Mouse (Mus musculus) brain, adult 2 months (tissue): ENCODE measurements around the gene Rps6kl1.

Experiments
- DNase-seq: peaks from one replicate; pipeline ENCODE4 v3.0.0; 2011; ENCODE audit warnings: low read depth, low spot score

Gene Rps6kl1

DNA sequence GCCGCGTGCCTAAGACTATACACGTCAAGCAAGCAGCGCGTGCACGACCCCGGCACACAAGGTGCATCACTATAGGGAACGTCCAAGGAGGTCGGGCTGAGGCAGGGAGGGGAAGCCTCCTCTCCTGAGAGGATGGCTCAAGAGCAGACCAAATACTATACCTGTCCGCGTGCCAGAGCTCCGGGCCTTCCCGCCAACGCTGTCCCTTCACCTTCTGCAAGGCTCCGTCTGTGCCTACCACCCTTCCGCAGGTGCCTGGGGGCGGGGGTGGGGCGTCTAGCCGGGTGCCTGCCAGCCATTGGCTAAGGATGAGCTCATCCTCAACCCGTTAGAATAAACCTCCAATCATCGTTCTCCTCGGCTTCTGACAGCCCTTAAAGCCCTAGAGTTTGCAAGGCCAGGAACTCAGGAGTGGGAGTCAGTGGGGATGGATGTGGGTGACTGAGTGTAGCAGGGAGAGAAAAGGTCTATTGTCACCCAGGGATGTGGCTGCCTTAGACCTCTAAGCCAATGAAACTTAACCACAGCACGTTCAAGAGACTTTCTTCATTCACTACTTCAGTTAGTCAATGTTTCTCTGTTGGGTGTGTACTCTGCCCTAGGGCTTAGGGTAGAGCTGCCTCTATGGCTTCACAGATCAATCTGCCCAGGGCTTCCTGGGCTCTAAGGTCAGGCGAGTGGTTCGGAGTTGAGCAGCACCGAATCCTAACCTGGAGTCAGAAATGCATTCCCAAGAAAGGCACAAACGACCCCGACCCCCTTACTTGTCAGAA lies at the start of gene Rps6kl1:
TSS of gene Rps6kl1 (minus strand) at position 263 of the 773 bp plus-strand sequence.
- peak; percentile 97 for DNase-seq

DNA sequence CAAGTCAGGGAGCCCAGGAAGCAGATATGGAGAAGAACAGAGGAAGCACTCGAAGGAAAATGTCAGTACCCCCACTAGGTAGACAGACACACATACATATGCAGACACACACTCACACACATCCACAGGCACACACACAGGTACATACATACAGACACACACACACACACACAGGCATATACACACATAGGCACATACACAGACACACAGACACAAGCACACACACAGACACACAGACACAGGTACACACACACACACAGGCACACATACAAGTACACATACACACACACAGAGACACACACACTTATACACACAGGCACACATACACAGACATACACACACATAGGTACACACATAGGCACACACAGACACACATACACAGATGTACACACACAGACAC lies 48.9 kb upstream of the Rps6kl1 start:
- DNase-seq = no peak

DNA sequence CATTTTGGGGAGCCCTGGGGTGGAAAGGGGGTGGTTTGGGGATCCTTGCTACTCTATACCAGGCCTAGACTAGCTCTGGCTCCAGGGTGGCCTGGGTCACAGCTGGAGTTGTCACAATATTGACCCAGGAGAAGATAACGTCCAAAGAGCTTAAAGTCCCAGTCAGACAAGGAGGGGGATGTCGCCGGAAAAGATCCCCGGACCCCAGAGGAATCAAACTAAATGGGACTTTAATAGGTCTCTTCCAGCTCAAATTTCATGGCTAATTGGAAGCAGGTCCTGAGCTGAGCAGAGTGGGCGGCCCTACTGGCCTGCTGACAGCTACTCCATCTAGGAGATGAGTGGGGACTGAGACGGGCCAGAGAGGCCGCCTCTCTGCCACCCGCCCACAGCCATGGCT lies 46.9 kb upstream of the Rps6kl1 start:
- DNase-seq = no peak

DNA sequence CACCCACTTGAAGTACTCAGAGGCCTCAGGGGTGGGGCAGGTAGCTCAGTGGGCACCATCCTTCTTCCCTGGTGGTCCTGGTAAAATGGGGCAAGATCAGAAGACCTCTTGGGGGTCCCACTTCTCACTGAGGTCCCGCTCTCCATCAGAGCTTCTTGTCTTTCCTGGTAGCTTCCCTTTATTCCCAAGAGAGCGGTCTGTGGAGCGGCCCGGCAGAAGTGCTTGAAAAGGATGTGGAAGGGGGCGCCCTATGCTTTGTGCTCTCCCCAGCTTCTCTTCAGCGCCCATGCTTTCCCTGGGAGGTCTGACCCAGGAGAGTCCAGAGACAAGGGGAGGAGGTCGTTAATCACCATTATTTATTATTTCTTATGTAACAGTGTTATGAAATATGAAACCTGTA lies 46.3 kb upstream of the Rps6kl1 start:
- DNase-seq = no peak

DNA sequence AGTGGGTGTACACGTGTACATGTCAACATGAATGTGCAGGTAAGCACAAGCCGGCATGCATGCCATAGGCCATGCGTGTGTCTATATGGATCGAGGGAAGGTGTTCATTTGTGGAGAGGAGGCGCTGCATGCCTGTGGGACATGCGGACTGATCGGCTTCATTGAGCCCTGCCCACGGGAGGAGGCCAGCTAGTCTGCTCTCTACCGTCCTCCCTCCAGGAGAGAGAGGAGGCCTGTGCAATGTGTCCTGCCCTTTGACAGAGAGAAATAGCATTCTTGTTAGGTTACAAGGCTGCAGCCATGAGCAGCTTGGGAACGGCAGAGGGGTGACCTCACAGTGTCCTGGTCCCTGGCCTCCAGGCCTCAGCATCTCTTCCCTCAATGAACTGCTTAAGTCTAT lies 45.1 kb upstream of the Rps6kl1 start:
- no peak for DNase-seq

DNA sequence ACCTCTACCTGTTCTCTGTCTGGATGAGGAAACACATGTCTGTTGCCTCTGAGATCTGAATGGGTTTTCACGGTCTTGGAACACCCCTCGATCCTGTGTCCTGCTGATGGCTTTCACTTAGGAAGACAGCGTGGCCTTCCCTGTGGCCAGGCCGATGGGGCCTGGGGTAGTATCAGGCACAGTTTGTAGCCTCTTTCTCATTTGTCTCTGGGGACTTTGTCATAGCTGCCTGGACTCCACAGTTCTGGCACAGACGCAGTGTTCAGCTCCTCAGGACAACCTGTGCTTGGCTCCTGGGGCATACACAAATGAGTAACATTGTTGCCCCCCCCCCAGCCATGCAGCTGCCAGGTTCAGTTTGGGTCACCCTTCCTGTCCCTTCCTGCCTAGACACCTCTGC lies 44.0 kb upstream of the Rps6kl1 start:
- no peak for DNase-seq

DNA sequence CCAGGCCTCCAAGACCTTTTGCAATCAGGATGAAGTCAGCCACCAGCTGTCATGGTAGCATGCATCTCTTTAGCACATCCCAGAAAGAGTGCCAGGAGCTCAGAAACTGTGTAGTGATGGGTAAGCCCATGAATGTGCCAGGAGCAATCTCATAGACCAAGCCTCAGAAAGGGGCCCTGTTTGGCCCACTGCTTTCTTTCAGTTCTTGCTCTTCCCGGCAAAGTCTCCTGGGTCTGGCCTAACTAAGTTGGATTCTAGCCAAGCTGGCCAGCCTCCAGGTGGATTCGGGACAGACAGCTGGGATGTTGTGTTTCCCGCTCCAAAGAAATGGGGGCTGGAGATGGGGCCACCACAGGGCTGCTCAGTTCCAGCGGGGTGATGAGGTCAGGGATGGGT lies 43.6 kb upstream of the Rps6kl1 start:
- peak; percentile 44 for DNase-seq

DNA sequence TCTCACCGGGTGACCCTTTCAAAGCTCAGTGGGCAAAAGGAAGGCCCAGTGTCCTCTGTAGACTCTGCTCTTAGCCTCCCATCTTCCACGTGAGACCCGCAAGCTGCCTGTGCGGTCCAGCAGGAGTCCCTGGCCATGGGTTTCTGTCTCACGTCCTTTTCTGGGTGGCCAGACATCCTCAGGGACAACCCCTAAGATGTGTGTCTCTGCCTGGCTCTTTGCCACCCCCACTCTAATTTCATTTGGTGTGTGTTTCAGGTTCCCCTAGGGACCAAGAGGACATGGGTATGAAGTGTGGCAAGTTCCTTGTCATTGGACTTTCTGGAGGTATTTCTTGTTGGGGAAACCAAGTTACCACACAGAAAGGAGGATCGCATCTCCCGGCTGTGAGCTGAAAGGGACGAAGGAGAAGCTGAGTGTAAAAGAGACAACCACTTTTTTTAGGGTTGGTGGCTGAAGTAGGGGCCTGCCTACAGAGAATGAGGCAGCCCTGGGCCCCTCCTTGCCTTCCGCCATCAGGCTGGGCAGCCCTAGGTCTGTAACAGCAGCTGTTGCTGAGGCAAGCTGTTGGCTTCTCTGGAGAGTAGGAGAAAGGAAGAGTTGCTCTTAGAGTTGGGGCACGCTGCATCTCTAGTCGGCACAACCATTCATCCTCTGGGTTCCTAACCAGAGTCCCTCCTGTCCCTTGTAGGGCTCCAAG lies 43.0 kb upstream of the Rps6kl1 start:
- DNase-seq = no peak

DNA sequence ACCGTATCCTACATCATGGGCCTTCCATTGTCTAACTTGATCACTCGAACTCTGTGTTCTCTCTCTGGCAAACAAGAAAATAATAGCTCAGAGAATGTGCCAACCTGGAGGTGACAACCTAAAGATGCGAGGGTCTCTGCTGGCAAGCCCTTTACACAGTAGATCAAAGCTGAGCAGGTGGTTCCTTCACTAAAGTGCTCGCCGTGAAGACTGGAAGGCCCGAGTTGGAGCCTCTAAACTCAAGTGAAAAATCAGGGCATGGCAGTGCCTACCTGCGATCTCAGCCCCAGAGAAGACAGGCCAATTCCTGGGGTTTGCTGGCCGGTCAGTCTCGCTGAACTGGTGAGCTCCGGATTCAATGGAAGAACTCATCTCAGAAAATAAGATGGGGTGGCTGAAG lies 42.1 kb upstream of the Rps6kl1 start:
- DNase-seq = no peak

DNA sequence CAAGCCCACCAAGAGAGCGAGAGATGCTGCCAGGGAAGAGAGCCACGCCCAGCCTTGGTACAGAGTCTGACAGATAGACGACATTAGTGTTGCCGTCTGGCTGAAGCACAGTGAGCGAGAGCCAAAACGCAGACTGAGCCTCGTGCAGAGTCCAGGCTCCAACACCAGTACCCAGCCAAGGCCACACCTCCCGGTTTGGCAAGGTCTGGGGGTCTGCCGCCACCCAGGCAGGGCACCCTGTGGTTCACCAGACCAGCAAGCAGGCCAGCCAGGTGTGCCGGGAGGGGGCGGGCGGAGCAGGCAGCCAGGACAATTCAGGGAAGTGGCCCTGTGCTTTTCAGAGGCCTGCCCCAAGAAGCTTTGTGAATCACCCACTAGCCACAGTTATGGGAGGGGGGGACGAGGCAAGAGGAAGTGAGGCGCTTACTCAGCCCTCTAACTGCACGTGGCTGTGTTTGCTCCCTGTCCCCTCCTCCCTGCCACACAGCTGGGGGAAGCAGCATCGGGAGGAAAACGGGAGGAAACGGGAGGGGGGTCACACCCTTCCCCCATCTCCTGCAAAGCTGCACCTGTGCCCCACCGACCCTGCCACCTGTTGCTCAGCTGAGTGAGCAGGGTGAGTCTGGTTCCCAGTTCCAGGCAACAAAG lies 41.5 kb upstream of the Rps6kl1 start:
- DNase-seq = peak; percentile 37

DNA sequence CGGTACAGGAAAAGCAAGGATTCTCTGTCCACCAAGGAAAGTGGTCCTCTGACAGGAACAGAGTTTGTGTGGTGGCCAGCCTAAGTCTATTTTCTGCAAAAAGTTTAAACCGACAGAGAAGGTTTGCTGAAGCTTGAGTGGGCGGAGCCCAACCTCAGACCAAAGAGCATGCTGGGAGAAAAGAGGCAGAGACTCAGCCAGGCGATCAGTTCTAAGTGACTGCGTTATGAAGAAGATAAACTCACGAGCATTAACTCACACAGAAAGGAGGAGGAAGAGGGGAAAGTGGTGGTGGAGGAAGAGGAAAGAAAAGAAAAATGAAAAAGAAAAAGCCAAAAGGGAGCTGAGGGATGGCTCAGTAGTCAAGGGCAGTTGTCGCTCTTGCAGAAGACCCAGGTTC lies 39.2 kb upstream of the Rps6kl1 start:
- no peak for DNase-seq

DNA sequence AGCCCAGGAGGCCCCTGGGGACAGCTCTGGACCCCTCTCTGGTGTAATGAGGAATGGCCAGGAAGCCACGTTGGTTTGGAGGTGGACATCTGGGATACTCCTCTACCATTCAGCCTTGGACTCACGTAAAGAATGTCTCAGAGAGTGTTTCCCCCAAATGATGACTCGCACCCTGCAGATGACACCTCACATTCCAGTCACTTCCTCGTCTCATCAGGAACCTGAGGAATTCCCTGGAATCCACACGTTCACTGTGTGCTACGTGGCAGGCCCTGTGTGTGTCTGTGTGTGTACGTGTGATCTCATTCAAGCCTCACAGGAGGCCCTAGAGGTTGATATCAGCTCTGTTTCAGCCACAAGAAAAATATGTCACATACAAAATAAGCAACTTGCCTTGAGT lies 35.3 kb upstream of the Rps6kl1 start:
- no peak for DNase-seq

DNA sequence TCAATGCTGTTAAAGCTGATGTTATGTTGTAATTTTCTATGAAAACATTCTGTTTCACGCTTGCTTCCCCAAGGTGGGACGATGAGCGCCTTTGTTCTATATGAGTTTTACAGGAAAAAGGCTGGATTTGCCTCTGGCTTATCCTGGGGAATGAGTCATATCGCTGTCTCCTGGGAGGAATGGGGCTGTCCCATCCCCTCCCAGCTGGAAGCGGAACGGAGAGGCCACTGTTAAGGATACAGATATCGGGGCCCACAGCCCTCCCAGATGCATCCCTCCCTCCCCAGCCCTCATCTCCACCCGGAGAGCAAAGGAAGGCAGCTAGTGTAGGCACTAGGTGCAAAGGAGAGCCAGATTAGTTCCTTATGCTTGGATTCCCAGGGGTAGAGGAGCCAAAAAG lies 34.7 kb upstream of the Rps6kl1 start:
- no peak for DNase-seq

DNA sequence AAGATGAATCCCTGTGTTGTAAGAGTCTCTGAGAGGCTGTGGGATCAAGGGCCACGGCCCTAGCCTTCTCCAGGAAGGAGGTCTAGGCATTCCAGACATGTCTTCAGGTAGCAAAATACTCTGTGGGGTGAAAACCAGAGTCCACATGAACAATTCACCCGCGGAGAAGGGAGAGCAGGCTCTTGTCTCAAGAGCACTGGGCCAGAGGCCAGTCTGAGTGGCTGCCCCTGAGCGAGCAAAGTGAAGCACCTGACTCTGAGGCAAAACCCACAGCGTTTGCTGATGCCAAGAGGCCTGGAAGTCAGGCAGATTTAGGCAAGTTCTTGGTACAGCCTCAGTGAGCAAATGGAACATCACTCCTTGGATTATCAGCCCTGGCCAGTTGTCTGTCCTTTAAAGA lies 33.1 kb upstream of the Rps6kl1 start:
- DNase-seq = no peak

DNA sequence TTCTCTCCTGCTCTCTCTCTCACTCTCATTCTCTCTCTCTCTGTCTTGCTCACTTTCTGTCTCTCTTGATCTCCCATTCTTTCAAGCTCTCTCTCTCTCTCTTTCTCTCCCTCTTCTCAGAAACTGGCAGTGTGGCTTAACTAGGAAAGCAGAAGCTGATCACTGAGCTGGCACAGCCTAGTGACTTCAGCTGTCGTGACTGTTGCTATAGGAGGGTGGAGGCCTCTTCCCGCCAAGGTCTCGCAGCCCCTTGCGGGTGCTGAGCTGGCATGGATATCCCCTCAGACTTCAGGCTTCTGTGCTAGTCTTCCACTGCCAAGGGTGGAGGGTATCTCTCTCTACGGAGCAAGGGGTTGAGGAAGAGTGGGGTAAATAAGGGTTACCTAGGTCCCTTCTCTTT lies 31.8 kb upstream of the Rps6kl1 start:
- DNase-seq = no peak

DNA sequence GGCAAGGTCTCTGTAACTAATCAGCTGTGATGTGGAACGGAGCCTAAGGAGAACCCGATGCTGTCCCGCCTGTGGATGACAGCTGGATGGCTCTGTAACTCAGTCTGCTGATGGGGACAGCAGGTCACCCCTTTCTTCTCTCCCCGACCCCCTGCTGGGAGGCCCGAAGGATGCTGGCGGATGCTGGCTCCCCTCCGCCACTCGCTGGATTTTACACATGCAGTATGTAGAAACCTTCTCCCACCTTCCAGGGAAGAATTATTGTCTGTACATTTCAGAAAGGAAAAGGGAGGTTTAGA lies 31.2 kb upstream of the Rps6kl1 start:
- no peak for DNase-seq

DNA sequence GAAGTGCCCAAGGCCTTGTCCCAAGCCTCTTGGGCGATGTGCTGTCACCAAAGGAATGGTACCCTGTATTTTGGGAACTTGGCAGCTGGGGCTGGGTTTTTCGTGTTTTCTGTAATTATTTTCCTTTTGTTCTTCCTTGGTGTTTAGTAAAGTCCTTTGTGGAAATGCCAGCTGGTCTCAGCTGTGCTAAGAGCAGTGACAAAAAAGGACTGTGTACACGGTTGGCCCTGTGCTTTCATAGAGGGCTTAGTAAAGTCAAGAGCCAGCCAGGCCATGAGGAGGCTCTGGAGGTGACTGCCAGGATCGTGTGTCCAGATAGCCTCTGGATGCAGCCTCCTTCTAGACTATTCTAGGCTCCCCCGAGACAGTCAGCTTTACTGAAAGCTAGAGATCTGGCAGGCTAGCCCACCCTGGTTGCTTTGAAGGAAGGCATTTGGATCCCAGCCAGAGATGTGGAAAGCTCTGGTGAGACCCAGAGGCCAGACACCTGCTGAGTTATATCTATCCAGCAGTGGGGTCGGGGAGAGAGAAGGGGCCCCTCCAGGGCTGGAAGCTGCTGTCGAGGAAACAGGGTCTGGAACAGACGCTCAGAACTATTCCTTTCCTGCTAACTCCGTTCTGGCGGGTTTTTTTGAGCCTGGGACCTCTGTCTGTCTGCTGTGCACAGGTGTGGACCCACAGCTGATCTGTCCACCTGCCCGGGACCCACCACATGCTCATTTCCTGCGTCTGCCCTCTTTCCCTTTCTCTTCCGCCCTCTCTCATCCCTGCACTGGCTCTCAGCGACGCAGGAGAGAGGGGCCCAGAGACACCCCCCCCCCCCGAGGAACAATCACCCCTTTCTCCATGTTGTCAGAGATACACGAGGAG lies 30.6 kb upstream of the Rps6kl1 start:
- no peak for DNase-seq

DNA sequence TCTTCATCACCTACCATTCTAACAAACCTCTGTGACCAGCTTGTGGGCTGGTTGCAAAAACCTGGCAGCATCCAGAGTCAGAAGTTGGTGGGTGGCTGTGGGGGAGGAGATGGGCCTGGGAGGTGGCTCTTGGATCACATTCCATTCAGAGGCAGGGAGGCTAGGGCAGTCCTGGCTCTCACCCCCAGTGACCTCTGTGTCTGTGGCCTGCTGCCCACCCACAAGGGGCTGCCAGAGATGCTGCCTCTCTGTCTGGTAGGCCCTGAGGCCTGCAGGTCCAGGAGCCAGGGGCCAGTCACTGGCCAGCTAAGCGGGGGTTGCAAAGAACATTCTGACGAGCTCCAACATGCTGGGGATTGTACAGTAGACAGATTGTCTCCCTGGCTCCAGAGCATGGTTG lies 27.2 kb upstream of the Rps6kl1 start:
- DNase-seq = no peak

DNA sequence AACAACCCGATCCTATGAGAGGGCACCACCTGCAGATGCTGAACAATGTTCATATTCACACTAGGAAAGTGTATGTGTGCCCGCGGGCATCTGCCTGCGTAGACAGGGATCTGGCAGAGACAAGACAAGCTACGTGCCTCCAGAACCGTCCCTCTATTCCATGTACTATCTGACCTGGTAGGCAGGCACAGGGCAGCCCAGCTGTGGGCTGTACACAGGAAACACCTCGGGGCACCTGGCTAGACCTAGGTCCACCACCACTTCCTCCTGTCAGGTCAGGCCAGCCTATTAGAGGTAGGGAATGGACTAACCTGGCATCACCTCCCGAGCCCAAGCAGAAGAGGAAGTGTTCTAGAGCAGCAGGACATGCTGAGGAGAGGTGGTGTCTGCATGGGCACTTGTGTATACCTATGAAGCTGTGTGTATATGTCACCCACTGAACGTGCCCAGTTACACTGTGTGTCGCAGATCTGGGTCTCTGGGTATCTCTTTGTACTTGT lies 26.7 kb upstream of the Rps6kl1 start, which contains the start of gene Pgf:
TSS of gene Pgf (minus strand) at position 51 of the 500 bp plus-strand sequence.
- DNase-seq = no peak

DNA sequence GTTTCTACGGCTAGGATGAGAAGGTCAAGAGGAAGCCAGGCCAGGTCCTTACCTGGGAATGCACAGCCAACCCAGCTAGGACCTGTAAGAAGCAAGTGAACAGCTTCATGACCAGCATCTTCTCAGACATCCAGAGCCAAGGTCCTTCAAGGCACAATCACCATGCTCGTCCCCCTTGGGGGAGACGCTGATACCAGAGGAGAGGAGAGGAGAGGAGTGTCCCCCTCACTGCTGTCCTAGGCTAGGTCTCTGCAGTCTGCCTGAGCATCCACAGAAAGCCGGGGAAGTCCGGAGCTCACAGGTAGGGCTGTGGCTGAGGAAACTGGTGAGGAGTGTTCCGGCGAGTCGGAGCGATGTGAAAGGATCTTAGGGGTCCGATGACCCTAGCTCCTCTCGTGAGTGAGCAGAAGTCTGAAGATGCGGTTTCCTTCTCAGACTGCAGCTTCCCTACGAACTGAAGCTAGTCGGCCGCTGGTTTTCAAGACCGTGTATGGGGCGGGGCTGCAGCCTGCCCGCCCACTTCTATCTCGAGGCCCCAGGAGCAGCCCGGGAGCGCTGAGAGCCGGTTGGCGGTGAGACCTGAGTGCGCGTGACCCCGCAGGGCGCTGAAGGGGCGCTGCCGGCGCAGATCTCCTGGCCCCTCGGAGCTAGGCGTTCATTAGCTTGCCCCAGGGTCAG lies 25.9 kb upstream of the Rps6kl1 start:
- DNase-seq = peak; percentile 32
